Mouse (Mus musculus) stomach, postnatal 0 days (tissue): ENCODE data around the gene Dusp7.

Experiments
- CTCF ChIP-seq: IDR thresholded peaks from 2 replicates; pipeline ENCODE4 v1.5.1; 2016; ENCODE audit warnings: antibody characterized with exemption, low read depth, mild to moderate bottlenecking, moderate library complexity
- EP300 ChIP-seq: optimal IDR thresholded peaks from 2 replicates; pipeline ENCODE3; 2016; ENCODE audit warnings: antibody characterized with exemption

DNA sequence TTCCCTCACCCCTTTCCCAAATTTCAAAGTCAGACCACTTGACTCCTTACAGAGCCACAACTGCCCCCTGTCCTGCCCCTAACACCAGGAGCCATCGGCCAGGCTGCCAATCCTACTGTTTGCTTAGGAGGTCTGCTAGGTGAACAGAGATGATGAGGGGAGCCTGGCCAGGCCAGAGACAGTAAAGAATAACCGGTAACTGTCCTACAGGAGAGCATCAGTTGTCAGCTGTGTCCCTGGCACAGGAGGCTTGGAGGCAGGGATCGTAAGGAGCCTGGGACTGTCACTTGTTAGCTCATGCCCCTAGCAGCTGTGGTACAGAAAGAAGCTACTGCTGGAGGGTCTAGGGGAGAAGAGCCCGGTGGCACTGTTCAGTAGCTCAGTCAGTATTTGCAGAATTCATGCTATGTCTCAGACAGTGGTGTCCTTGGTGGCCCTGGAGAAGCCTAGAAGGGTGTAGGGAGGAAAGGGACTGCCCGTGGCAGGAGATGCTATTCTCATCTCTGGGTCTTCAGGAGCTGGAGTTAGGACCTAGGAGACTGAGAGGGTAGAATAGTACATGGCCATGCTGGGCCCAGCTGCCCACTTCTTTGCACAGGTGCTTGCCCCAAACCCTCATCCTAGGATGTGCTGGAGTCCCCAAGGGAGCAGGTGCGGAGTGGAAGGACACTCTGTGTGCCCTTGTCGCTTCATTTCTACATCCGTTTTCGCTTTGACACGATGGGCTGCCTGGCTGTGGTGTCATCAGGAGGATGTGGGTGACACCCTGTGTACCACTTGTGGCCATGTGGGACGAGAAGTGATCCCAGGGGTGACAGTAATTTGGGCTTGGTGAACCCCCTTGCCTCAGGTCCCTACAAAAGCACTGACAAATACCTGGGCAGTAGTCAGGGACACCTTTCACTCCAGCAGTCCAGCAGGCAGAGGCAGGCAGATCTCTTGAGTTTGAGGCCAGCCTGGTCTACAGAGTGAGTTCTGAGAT, 4.3 kb downstream of the Dusp7 start:
- TF ChIP-seq EP300 (no peak), CTCF (no peak)
